Mouse (Mus musculus) right cerebral cortex, postnatal 14 days (tissue): ENCODE results near the gene Olfr1350.
"Not testable (repeated sequence)": the region's sequence is repeated elsewhere in the genome, so short reads cannot be mapped to it uniquely, and the experiment has no call there.

Experiments
- DNase-seq: peaks from one replicate; pipeline ENCODE4 v3.0.0; 2022

The Olfr1350 gene

DNA sequence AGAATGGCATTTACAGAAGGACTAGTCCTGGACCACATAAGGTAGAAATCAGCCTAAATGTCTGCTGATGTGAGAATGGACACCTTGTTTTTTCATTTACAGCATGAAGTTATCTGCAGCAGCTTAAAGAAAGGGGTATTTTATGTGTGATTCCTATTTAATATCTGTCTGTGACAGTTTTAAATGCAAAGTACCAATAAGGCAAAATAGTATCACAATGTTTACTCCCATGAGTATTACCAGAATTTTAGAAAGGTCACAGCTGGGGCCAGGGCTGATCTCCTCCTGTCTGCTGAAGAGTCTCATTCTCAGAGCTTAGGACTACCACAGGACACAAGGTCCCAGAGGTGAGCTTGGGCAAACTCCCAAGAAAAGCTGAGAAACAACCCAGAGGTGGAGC, at the start of gene Olfr1350:
Gene Olfr1350 (plus strand): TSS at position 301 of the 400 bp plus-strand sequence.
- no peak for DNase-seq

DNA sequence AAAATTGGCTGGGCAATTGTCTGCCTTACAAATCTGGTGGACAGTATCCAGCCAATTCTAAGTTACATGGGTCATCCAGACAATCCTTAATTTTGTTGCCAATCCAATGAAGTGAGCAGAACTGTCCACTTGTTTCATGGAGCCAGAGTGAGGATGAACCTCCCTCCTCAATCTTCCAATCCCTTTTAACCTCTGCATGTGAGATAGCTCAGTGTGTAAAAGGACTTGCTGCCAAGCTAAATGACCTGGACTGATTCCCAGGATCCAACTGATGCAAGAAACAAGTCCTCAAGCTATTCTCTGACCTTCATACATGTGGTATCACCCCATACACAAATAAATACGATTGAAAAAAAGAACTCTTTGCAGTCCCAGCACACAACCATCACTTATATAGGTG, 43.0 kb upstream of the Olfr1350 start:
- no peak for DNase-seq

DNA sequence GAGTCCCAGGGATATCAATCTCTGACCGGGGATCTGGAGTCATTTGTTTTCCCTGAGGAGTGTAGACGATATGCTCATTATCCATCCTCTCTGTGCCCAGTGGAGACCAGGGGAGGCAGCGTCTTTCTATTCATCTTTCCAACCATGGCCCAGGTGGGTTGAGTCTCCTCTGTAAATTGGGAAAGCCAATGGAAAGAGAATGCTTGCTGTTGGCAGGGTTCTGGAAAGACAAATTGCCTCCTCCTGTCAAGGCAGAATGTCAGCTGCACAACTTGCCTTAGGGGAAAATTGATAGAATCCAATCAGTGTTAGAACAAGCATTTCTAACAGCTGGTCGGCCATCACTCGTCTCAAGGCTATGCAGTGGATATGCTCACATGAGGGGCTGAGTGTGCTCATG, 41.8 kb upstream of the Olfr1350 start, which contains the start of gene Olfr1349:
Gene Olfr1349 (minus strand): TSS at position 101 of the 400 bp plus-strand sequence.
- no peak for DNase-seq

DNA sequence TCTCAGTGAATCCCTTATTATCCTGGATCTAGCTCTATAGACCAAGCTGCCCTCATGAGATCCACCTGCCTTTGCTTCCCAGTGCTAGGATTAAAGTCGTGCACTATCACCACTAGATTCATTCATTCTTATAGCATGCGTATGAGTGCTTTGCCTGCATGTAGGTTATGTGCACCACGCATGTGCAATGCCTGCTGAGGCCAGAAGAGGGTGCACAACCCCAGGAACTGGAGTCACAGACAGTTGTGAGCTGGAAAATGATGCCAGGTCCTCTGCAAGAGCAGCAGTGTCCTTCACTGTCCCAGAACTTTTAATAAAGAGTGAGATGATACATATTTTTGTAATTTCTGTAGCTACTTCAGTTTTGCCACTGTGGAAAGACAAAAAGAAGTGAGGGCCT, 39.6 kb upstream of the Olfr1350 start:
- DNase-seq, result no peak

DNA sequence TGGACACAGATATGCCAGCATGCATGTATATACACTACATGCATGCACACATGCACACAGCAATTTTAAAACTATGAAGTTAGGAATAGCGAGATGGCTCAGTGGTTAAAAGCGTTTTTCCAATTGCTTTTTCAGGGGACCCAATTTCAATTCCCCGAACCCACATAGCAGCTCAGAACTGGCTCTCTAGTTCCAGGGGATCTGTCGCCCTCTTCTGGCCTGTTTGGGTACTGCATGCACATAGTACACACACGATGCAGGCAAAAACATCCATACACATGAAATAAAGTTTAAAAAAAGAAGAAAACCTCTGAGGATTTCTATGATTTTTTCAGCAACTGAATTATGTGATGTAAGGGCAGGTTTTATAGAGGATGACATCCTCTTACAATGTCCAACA, 38.5 kb upstream of the Olfr1350 start:
- DNase-seq, result peak; percentile 8

DNA sequence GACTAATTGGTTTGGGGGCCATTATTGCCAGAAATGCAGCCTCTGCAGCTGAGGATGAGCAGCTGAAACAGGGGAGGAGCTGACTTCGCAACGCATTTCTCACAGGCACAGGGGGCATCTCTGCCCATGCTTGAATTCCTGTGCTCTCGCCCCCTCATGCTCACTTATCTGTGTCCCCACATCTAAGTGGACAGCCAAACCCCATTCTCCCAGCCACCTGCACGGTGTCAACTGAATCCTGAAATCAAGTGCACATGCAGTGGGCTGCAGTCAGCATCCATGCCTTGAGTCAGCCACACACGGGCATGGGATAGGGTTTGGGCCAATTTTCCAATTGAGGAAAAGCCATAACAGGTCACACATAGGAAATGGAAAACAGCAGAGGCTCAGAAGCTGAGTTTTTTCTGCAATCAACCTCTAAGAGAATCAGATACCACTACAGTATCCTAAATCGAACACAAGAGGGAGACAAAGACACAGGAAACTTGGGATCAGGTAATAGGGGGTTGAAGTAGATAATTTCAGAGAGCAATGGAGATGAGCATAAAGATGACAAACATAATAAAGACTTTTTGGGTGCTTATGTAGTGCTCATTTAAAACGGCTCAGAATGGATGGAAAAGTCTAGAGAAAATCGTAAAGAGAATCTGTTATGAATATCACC, 21.6 kb downstream of the Olfr1350 start:
- DNase-seq, result no peak

DNA sequence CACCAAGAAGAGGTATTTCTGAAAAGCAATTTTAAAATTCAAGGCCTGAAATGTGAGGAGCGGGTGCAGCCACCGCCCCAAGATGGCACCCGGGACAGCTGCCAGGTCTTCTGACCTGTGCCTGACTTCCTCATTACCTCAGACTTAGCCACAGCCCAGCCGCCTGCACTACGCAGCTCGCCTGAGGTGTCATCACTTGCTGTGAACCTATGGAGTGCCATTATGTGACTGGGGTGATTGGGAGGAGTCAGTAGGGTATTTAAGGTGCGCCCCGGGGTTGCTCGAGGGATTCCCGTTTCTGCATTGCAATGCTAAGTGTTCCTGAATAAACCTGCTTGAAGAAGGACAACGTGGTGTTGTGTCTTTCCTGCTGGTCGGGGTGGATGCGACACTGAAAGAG, 24.1 kb downstream of the Olfr1350 start:
- not testable (repeated sequence) for DNase-seq

DNA sequence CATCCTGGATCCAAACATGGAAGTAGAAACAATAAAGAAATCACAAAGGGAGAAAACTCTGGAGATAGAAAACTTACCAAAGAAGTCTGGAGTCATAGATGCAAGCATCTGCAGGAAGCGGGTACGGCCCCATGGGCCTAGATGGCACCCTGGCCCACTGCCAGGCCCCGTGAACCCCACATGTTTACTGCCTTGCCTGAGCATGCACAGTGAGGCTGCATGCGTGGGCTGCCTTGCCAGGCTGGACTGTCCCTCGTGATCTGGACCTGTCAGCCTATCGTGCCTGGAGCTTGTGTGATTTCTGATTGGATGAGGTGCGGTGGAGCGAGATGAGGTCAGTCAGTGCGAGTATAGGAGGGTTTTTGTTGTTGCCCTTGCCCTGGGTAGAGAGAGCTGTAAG, 38.7 kb downstream of the Olfr1350 start:
- DNase-seq, result no peak
